Mouse (Mus musculus): ENCODE results near the gene Tpcn2.
A peak's percentile ranks its signal among the peaks of the same experiment; 100 is the strongest.

The Tpcn2 gene

GRCm38 (mm10) chr7:145239736-145240505 lies 43.9 kb downstream of the Tpcn2 start:
- DNase-seq = no peak

GRCm38 (mm10) chr7:145239145-145239544 lies 44.7 kb downstream of the Tpcn2 start:
- no peak for DNase-seq

DNA sequence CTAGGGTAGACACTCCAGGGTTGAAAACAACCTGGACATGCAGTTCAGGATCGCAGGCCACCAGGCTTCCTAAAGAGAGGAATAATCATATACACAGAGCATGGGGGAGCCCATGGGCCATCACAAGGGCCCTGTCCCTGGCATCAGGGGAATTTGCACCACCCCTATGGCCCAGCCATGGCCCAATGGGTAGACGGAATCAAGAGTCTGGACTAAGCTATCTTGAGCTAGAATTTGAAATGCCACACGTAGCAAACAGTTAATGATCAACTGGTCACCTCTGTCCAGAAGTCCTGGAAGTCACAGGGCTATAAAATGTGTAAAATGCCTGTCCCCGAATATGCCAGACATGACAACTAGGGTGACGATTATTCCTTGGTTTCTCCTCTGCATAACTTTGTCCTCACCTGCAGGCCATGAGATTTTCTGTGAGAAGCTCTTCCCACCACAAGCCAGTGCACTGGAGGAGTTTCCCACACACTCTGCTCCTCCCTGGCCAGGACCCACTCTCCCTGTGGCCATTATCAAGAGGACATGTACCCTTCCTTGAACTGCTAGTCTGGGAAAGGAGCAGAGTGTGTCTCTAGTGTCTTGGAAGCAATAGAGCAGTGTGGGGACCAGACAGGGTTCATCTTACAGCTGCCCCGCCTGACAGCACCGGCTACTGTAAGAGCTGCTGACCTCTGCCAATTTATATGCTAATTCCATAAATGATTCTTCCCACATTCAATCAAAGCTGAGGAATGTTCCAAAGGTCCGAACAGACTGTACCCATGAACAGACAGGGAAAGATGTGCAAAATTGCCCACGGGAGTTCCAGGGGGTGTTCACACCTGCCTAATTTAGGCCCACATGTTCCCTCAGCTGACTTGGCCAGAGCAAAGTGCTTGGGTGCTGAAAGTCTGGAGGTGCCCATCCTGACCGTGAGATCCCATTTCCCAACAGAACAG lies 48.7 kb downstream of the Tpcn2 start:
- no peak for DNase-seq

DNA sequence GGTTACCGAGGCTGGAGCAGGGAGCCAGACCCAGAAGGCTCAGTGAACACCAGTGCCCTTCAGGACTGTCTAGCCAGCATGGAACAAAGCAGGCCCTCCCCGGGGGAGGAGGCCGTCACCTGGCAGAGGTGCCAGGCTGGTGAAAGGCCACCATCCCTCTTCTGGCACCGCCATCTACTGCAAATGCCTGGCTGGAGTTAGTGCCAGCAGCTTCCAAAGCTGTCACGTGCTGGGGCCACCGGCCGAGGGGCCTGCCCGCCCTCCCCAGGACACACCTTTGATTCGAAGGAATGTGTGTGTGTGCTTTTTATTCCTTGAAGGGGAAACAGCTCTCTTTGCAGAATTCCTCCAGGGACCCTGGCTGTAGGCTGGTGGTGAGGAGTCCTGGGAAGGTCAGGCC lies 52.2 kb downstream of the Tpcn2 start:
- no peak for DNase-seq

GRCm38 (mm10) chr7:145226641-145227040 lies 57.2 kb downstream of the Tpcn2 start:
- no peak for DNase-seq

DNA sequence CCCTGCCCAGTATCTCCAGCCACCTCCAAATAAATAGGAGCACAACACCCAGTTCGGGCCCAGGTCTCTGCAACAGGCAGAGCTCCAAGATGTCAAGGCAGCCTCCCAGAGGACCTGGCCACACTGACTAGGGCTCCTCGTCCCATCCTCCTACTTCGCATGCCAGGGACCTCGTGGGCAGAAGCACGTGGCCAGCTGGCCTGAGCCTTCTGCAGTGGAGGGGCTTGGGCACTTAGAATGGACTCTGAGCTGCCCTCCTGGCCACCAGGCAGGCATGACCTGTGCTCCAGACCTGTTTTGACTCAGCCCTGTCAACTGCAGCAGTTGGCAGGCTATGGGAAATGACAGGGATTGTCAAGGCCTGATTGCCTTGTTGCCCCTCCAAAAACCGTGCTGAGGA lies 58.2 kb downstream of the Tpcn2 start:
- DNase-seq = no peak

- peak; percentile 31 for DNase-seq
Measured at GRCm38 (mm10) chr7:145221841-145222689, 61.7 kb downstream of the Tpcn2 start.

GRCm38 (mm10) chr7:145221346-145221745 lies 62.5 kb downstream of the Tpcn2 start:
- no peak for DNase-seq

- DNase-seq = no peak
Measured at GRCm38 (mm10) chr7:145219420-145219831, 64.4 kb downstream of the Tpcn2 start.

DNA sequence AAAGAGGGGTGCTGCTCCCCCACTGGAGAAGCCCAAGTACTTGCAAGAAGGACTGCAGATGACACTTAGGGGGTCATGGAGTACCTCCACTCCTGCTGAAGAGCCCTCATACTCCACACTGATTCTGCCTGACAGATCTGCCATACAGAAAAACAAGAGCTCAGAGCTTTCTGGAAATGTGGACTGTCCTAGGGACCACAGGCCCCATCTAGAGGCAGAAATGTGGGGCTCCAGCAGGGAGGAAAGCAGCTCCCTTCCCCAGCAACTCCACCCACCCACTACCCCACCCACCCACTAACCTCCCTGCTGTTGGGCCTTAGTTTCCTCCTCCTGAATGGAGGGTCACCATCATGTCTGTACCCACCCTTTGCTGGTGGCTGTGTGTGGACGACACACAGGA lies 67.2 kb downstream of the Tpcn2 start:
- DNase-seq = no peak

DNA sequence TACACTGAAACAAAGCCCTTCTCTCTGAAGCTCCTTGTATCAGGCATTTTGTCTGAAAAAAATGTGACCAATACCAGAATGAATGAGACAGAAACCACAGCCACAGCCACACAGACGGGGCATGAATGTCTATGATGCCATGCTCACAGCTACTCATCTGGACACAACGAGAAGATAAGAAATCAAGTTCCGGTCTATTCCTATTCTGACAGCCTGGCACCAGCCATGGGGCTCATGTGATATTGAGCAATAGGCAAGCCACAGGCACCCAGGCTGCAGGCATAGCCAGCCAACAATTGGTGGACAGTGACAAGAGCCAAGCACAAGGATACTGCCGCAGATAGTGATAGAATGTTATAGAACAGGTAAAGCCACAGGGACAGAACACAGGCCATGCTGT lies 68.3 kb downstream of the Tpcn2 start:
- no peak for DNase-seq

GRCm38 (mm10) chr7:145211680-145212659 lies 71.8 kb downstream of the Tpcn2 start:
- no peak for DNase-seq

- no peak for DNase-seq
Measured at GRCm38 (mm10) chr7:145210477-145211070, 73.2 kb downstream of the Tpcn2 start.

DNA sequence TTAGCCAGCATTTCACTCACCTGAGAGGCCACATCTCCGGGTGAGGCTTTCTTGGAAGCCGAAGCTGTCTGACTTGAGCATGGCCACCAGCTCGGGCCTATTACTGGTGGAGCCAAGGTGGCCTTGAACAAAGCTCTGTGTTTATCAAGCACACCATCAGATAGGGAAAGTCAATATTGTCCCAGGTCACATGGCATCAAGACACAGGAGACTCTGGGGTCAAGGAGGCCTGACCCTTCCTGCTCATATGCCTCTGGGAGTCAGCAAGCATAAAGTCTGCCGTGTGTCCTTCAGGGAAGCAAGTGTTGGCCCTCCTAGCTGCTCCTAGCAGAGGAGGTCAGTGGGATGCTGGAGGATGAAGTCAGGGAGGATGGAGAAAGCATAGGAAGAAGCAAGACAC lies 75.8 kb downstream of the Tpcn2 start, which contains the start of gene 1810010D01Rik:
Gene 1810010D01Rik, minus strand, starts transcription at position 114 of the 400 bp plus-strand sequence.
- no peak for DNase-seq

DNA sequence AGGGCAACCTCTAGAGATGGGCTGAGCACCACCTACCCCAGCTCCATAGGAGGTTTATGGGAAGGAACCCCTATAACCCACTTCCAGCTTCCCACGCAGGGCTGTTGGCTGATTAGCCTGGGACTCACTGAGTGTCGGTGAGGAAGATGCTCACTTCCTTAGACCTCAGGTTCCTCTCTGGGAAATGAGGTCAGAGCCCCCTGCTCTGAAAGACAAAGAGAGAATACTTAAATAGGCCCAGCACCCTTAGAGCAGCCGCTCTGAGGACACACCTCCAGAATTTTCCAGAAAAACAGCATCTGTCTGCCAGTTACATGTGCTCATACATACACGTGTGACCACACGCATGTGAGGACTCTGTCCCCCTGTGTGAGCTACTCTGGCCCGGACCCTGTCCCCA lies 77.0 kb downstream of the Tpcn2 start:
- DNase-seq = no peak

- peak; percentile 17 for DNase-seq
Measured at GRCm38 (mm10) chr7:145206056-145206610, 77.7 kb downstream of the Tpcn2 start.

DNA sequence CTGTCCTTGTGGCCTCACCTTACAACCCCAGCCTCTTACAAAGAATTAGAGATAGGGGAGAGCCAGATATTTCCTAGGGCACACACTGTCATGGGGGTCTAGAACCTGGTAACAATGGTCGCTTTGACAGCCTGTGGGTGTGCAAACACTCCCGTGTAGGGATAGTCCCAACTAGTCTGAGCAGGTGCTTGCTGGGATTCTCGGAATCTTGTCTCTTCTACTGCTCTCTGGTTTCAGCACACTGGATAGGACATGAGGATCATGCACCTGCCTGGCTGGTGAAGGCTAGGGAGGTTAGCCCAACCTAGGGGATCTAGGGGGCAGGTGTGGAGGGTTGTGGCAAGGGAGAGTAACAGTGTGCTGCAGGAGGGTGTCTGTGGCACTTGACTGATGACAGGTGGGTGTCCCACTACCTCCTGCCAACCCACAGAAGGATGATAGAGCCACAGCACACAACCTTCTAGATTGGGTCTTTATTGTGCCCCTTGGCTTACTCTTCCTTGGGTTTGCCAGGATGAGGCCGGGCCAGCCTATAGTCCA lies 78.4 kb downstream of the Tpcn2 start:
- DNase-seq = no peak

DNA sequence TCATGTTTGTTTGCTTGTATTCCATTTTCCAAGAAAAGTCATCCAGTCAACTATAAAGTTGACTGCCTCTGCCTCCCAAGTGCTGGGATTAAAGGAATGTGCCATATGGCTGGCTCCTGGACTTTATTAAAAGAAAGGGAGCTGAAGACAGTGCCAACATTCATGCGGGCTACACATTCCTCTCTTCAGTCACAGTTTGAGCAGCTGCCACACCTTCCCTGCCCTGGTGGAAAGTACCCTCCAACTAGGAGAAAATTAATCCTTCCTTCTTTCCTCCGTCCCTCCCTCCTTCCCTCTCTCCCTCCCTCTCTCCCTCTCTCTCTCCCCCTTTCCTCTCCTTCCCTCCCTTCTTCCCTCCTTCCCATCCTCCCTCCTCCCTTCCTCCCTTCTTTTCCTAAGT lies 84.1 kb downstream of the Tpcn2 start:
- DNase-seq = no peak

DNA sequence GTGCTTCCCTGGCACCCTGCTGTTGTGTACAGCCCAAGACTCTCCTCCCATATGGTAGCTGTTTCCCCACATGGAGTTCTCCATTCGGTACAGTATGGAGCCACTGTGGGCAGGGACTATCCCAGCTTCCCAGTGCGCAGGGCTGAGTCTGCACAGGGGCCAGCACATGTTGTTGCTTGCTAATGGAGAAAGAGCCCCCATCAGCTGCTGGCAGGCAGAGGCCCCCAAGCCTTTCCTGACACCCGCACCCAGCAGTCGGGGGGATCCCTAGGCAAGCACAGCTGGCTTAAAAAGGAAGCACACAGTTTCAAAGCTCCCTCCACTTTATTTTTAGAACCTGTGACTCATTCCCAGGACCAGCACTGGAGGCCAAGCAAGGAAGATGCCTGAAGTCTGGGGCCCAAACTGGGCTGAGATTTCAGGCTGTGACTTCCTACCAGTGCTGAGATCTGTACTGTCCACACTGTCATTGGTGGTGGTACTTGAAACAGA lies 85.5 kb downstream of the Tpcn2 start:
- no peak for DNase-seq

- no peak for DNase-seq
Measured at GRCm38 (mm10) chr7:145197711-145198110, 86.1 kb downstream of the Tpcn2 start.
